Mouse (Mus musculus): ENCODE data around the gene Pbp2. TPM values are rescaled to one million over a fixed set of nuclear protein-coding genes. Genes with fewer than 3 reads are reported as not detected.

Gene Pbp2
- polyA plus RNA-seq, 1 experiment from 2014 or later: not detected

Other genes starting within 250 kb of the Pbp2 start
- 0.61 and 0.95 TPM in 2 replicates for gene Gprc5a, start 244.8 kb downstream of the Pbp2 start, polyA plus RNA-seq (2014; fragmentation: Nextera tagmentation; extraction: Ambion mirVana)
- not detected in 2 replicates for gene Gprc5d, start 192.1 kb downstream of the Pbp2 start, polyA plus RNA-seq (2014; fragmentation: Nextera tagmentation; extraction: Ambion mirVana)
- 75.5 and 95.1 TPM in 2 replicates for gene Fam234b, start 112.4 kb downstream of the Pbp2 start, polyA plus RNA-seq (2014; fragmentation: Nextera tagmentation; extraction: Ambion mirVana)
- gene Hebp1, start 112.4 kb downstream of the Pbp2 start, polyA plus RNA-seq (2014; fragmentation: Nextera tagmentation; extraction: Ambion mirVana): 4.6 and 6.8 TPM in 2 replicates
- 0.31 and 0.55 TPM in 2 replicates for gene Gsg1, start 56.1 kb downstream of the Pbp2 start, polyA plus RNA-seq (2014; fragmentation: Nextera tagmentation; extraction: Ambion mirVana)
- gene Emp1, start 52.1 kb upstream of the Pbp2 start, polyA plus RNA-seq (2014; fragmentation: Nextera tagmentation; extraction: Ambion mirVana): 3.4 and 3.5 TPM in 2 replicates

All from forebrain, embryonic 14.5 days (tissue).